Mouse (Mus musculus): ENCODE measurements around the gene Mfap5. TPM values are rescaled to one million over a fixed set of nuclear protein-coding genes. Genes with fewer than 3 reads are reported as not detected.

Gene Mfap5
- total and polyA plus RNA-seq, 3 experiments: 0.15 to 0.42 (median 0.16) TPM

GRCm38 (mm10) chr6:122517668-122518067 is 12.0 kb downstream of the Mfap5 start:
- H3K27ac ChIP-seq (ENCODE audit: insufficient read depth, low read depth): no peak overlapping the region
- dilution Hi-C loops (cut with MboI; ENCODE audit: extremely low pct_ligation_motif_present, extremely low pct_unique_long_range_greater_than_20kb, low sequenced_read_pairs) (no loop called here), in situ Hi-C loops (cut with MboI; ENCODE audit: low pct_ligation_motif_present, low pct_unique_long_range_greater_than_20kb, low sequenced_read_pairs) (no loop called here)
- TF ChIP-seq POLR2A (IDR thresholded peaks at IDR 0.05; ENCODE audit: low read depth, low read length): no peak
- no peaks in the 10 kb centered on the region for H3K9me3 ChIP-seq (replicated peaks; ENCODE audit: low read length)
- H3K79me2 ChIP-seq (replicated peaks; ENCODE audit: control insufficient read depth, extremely low read depth, insufficient read depth, poor library complexity, severe bottlenecking): no peaks in the 10 kb centered on the region
- no peak for DNase-seq (ENCODE audit: extremely low read depth)
- H3K4me2 ChIP-seq (ENCODE audit: insufficient read depth, low read depth, poor library complexity, severe bottlenecking): no peak overlapping the region
- H3K9ac ChIP-seq (ENCODE audit: insufficient read depth, low read depth): no peak overlapping the region
- no peak overlapping the region for H3K4me3 ChIP-seq (replicated peaks in 1 of 3; ENCODE audit: low read depth in 2 of 3, low read length in 2 of 3, poor library complexity in 1 of 3)
- H3K27me3 ChIP-seq (replicated peaks): peaks cover 4% of the 10 kb centered on the region
- H3K36me3 ChIP-seq (replicated peaks in 1 of 2; ENCODE audit: control insufficient read depth in 1 of 2, insufficient read depth in 1 of 2, low read length in 1 of 2): no peaks in the 10 kb centered on the region
- H3K4me1 ChIP-seq (ENCODE audit: control insufficient read depth in 1 of 2, insufficient read depth in 2 of 2): 0 out of 4 replicates have a peak, but pooled peaks cover 4 to 5% of the 10 kb centered on the region in 2 experiments

DNA sequence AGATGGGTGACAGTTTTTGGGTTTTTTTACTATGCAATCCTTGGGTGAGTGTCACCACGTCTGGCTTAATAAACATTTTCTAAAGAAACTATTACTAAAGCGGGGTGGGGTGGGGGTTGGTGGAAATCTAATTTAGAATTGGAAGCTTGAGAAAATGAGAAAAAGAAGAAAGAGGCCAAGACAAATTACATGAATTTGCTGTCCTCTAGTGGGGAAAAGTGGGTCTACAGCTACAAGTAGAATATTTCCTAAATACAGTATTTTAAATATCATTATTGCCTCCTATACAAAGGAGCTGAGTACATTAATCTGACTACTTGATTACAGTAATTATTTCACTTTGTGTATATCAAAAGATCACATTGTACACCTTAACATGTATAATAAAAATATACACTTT is 13.7 kb downstream of the Mfap5 start:
- TF ChIP-seq CTCF (conservative IDR thresholded peaks at IDR 0.05 in 1 of 2, IDR thresholded peaks at IDR 0.05 in 1 of 2; ENCODE audit: low read depth in 2 of 2, low read length in 2 of 2): peak; percentile 72 to 81; a peak in 3 of 4 replicates
- TF ChIP-seq RAD21 (IDR thresholded peaks at IDR 0.05; ENCODE audit: low read depth, low read length): peak; percentile 76
- no peak for TF ChIP-seq MYC (IDR thresholded peaks at IDR 0.05; ENCODE audit: low read depth, low read length)
- TF ChIP-seq SMC3 (IDR thresholded peaks at IDR 0.05; ENCODE audit: low read depth, low read length): peak; percentile 64
- Histone ChIP-seq H3K79me2 (replicated peaks; ENCODE audit: control insufficient read depth, extremely low read depth, insufficient read depth, poor library complexity, severe bottlenecking) (no peaks in the 10 kb centered on the region), H3K4me2 (ENCODE audit: insufficient read depth, low read depth, poor library complexity, severe bottlenecking) (no peak overlapping the region), H3K27me3 (replicated peaks) (peaks cover 2% of the 10 kb centered on the region), H3K36me3 (replicated peaks in 1 of 2; ENCODE audit: control insufficient read depth in 1 of 2, insufficient read depth in 1 of 2, low read length in 1 of 2) (no peaks in the 10 kb centered on the region), H3K4me1 (ENCODE audit: control insufficient read depth in 1 of 2, insufficient read depth in 2 of 2) (0 out of 4 replicates have a peak, but pooled peaks cover 0 to 5% of the 10 kb centered on the region in 2 experiments), H3K4me3 (replicated peaks in 1 of 3; ENCODE audit: low read depth in 2 of 3, low read length in 2 of 3, poor library complexity in 1 of 3) (no peak overlapping the region), H3K9ac (ENCODE audit: insufficient read depth, low read depth) (no peak overlapping the region), H3K27ac (ENCODE audit: insufficient read depth, low read depth) (no peak overlapping the region), H3K9me3 (replicated peaks; ENCODE audit: low read length) (no peaks in the 10 kb centered on the region)
- dilution Hi-C loops (cut with MboI; ENCODE audit: extremely low pct_ligation_motif_present, extremely low pct_unique_long_range_greater_than_20kb, low sequenced_read_pairs) (no loop called here), in situ Hi-C loops (cut with MboI; ENCODE audit: low pct_ligation_motif_present, low pct_unique_long_range_greater_than_20kb, low sequenced_read_pairs) (no loop called here)
- DNase-seq (ENCODE audit: extremely low read depth): peak; percentile 23

GRCm38 (mm10) chr6:122522595-122522994 is 16.9 kb downstream of the Mfap5 start:
- H3K36me3 ChIP-seq (replicated peaks in 1 of 2; ENCODE audit: control insufficient read depth in 1 of 2, insufficient read depth in 1 of 2, low read length in 1 of 2): no peaks in the 10 kb centered on the region
- dilution Hi-C loops (cut with MboI; ENCODE audit: extremely low pct_ligation_motif_present, extremely low pct_unique_long_range_greater_than_20kb, low sequenced_read_pairs) (no loop called here), in situ Hi-C loops (cut with MboI; ENCODE audit: low pct_ligation_motif_present, low pct_unique_long_range_greater_than_20kb, low sequenced_read_pairs) (loop anchor here (5.0 kb wide), 1 partner anchor 40 kb away; no protein-coding TSS in a partner anchor)
- H3K9me3 ChIP-seq (replicated peaks; ENCODE audit: low read length): peaks cover 2% of the 10 kb centered on the region
- H3K4me3 ChIP-seq (replicated peaks in 1 of 3; ENCODE audit: low read depth in 2 of 3, low read length in 2 of 3, poor library complexity in 1 of 3): no peak overlapping the region
- no peaks in the 10 kb centered on the region for H3K79me2 ChIP-seq (replicated peaks; ENCODE audit: control insufficient read depth, extremely low read depth, insufficient read depth, poor library complexity, severe bottlenecking)
- no peak overlapping the region for H3K9ac ChIP-seq (ENCODE audit: insufficient read depth, low read depth)
- peaks cover 5 to 20% of the 10 kb centered on the region in 2 experiments; a peak in 2 of 4 replicates for H3K4me1 ChIP-seq (ENCODE audit: control insufficient read depth in 1 of 2, insufficient read depth in 2 of 2)
- H3K27me3 ChIP-seq (replicated peaks): peaks cover 4% of the 10 kb centered on the region
- DNase-seq (ENCODE audit: extremely low read depth): peak; percentile 29
- no peak overlapping the region for H3K4me2 ChIP-seq (ENCODE audit: insufficient read depth, low read depth, poor library complexity, severe bottlenecking)
- no peak overlapping the region for H3K27ac ChIP-seq (ENCODE audit: insufficient read depth, low read depth)
- TF ChIP-seq UBTF (IDR thresholded peaks at IDR 0.05; ENCODE audit: low read depth, low read length): no peak
- no peak for TF ChIP-seq TBP (conservative IDR thresholded peaks at IDR 0.05; ENCODE audit: low read depth, low read length)
- no peak for TF ChIP-seq SIN3A (IDR thresholded peaks at IDR 0.05; ENCODE audit: low read length)
- TF ChIP-seq ELF1 (IDR thresholded peaks at IDR 0.05; ENCODE audit: low read depth, low read length): no peak
- TF ChIP-seq ZNF384 (IDR thresholded peaks at IDR 0.05; ENCODE audit: low read depth, low read length): no peak
- no peak for TF ChIP-seq PAX5 (IDR thresholded peaks at IDR 0.05; ENCODE audit: low read length)
- TF ChIP-seq EP300 (IDR thresholded peaks at IDR 0.05; ENCODE audit: low read length): no peak
- no peak for TF ChIP-seq MAZ (IDR thresholded peaks at IDR 0.05; ENCODE audit: low read depth, low read length)
- TF ChIP-seq SMC3 (IDR thresholded peaks at IDR 0.05; ENCODE audit: low read depth, low read length): no peak
- no peak for TF ChIP-seq MEF2A (IDR thresholded peaks at IDR 0.05; ENCODE audit: borderline replicate concordance, low read depth, low read length)
- no peak for TF ChIP-seq NELFE (IDR thresholded peaks at IDR 0.05; ENCODE audit: low read depth, low read length)
